Mouse (Mus musculus) stomach, embryonic 16.5 days (tissue): ENCODE measurements around the gene Slc34a3. TPM values are rescaled to one million over a fixed set of nuclear protein-coding genes. Genes with fewer than 3 reads are reported as not detected.

ENCODE experiments used
- ATAC-seq: fragments of 200-750 bp; cut with Nextera tagmentation; 2 replicates; pipeline ENCODE4 v1.8.0; 2017; ENCODE audit warnings: moderate number of reproducible peaks, moderate TSS enrichment; ENCODE audit not compliant: insufficient read depth, low FRiP score
- H3K27ac ChIP-seq: fragments of 300-500 bp; sonication (generic); 2 replicates; pipeline ENCODE4 v1.5.1; 2014; ENCODE audit warnings: low read length
- H3K27me3 ChIP-seq: fragments of 300-500 bp; sonication (generic); 2 replicates; pipeline ENCODE4 v1.6.1; 2014; ENCODE audit warnings: low read length, control low read depth, mixed read lengths; ENCODE audit not compliant: control insufficient read depth, insufficient read depth
- H3K36me3 ChIP-seq: fragments of 300-500 bp; sonication (generic); 2 replicates; pipeline ENCODE4 v1.6.1; 2014; ENCODE audit warnings: low read length; ENCODE audit not compliant: control insufficient read depth, insufficient read depth
- H3K4me1 ChIP-seq: fragments of 300-500 bp; sonication (generic); 2 replicates; pipeline ENCODE4 v1.6.1; 2014; ENCODE audit warnings: low read length, control low read depth, mixed read lengths; ENCODE audit not compliant: control insufficient read depth, insufficient read depth
- H3K4me2 ChIP-seq: fragments of 300-500 bp; sonication (generic); 2 replicates; pipeline ENCODE4 v1.6.1; 2014; ENCODE audit warnings: low read depth, low read length, mixed read lengths
- H3K4me3 ChIP-seq: fragments of 300-500 bp; sonication (generic); replicated peaks from 2 replicates; pipeline ENCODE4 v1.5.1; 2014; ENCODE audit warnings: mild to moderate bottlenecking, low read length
- H3K9ac ChIP-seq: fragments of 300-500 bp; sonication (generic); 2 replicates; pipeline ENCODE4 v1.6.1; 2014; ENCODE audit warnings: low read length
- H3K9me3 ChIP-seq: fragments of 300-500 bp; sonication (generic); replicated peaks from 2 replicates; pipeline ENCODE4 v1.6.1; 2016; ENCODE audit warnings: low read length, control low read depth; ENCODE audit not compliant: control insufficient read depth
- WGBS: fragments of 180-500 bp; shearing (Covaris S2); extraction: QIAGEN DNeasy Blood & Tissue Kit; methylation state at CpG from one replicate; pipeline ENCODE4 v1.1.7; 2014; 5-methylcytosine and 5-hydroxymethylcytosine counted together
- polyA plus RNA-seq: library from polyadenylated mRNA; unstranded; fragments of >200 nt; fragmentation: Nextera tagmentation; extraction: Ambion mirVana; gene quantifications from 2 replicates; pipeline ENCODE4 v1.2.1, GENCODE M21; 2015

Slc34a3 gene
- polyA plus RNA-seq, 1 experiment from 2014 or later, result 0.71 TPM

GRCm38 (mm10) chr2:25195211-25196156, 38.7 kb downstream of the Slc34a3 start:
- ATAC-seq, result peak; percentile 45
- Histone ChIP-seq H3K9me3 (no peaks in the 10 kb centered on the region), H3K27ac (peak overlapping the region; percentile 97), H3K4me2 (peak overlapping the region; percentile 68), H3K4me1 (peaks cover 35% of the 10 kb centered on the region), H3K36me3 (peaks cover 8% of the 10 kb centered on the region; the same call in 1 of the 2 replicates), H3K4me3 (peak overlapping the region; percentile 49), H3K9ac (peak overlapping the region; percentile 75), H3K27me3 (no peaks in the 10 kb centered on the region; the same call in 1 of the 2 replicates)
- 17% methylated on average over 55 of the region's 55 CpGs for WGBS

- H3K27me3 ChIP-seq, result no peaks in the 10 kb centered on the region; the same call in 1 of the 2 replicates
- H3K27ac ChIP-seq, result peak overlapping the region; percentile 97
- no peaks in the 10 kb centered on the region for H3K9me3 ChIP-seq
- H3K36me3 ChIP-seq, result 0 out of 2 replicates have a peak, but pooled peaks cover 3% of the 10 kb centered on the region
- H3K4me2 ChIP-seq, result peak overlapping the region; percentile 68
- WGBS, result 77% methylated on average over 17 of the region's 17 CpGs
- ATAC-seq, result no peak
- peak overlapping the region; percentile 75; the same call in 1 of the 2 replicates for H3K9ac ChIP-seq
- peak overlapping the region; percentile 49 for H3K4me3 ChIP-seq
- H3K4me1 ChIP-seq, result peaks cover 35% of the 10 kb centered on the region
Observed at GRCm38 (mm10) chr2:25194486-25195171, 39.5 kb downstream of the Slc34a3 start.

GRCm38 (mm10) chr2:25194006-25194405, 40.2 kb downstream of the Slc34a3 start:
- Histone ChIP-seq H3K27me3 (no peaks in the 10 kb centered on the region; the same call in 1 of the 2 replicates), H3K4me1 (peaks cover 35% of the 10 kb centered on the region), H3K4me3 (peak overlapping the region; percentile 7; the same call in 1 of the 2 replicates), H3K9ac (peak overlapping the region; percentile 53), H3K9me3 (no peaks in the 10 kb centered on the region), H3K27ac (peak overlapping the region; percentile 76), H3K4me2 (peak overlapping the region; percentile 68), H3K36me3 (0 out of 2 replicates have a peak, but pooled peaks cover 3% of the 10 kb centered on the region)
- WGBS, result 66% methylated on average over 5 of the region's 5 CpGs
- no peak for ATAC-seq

DNA sequence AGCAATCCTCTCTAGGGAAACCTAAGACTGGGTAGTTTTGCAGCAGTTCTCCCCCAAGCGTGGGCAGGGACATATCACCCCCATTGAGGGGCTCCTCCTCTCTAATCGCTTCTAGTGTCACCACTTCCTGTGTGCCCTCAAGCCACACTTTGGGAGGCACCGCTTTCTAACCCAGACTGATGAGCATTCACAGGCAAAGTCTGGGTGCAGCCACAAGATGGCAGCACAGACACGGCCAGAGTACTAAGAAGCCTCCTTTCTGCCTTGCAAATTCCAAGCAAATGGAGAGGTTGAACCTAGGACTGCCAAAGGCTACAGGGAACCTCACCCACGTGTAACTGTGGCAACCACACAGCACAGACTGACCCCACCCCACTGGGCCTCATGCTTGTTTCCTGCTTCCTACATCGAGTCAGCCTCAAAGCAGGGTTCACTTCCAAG, 40.8 kb downstream of the Slc34a3 start:
- Histone ChIP-seq H3K27me3 (no peaks in the 10 kb centered on the region; the same call in 1 of the 2 replicates), H3K4me2 (peak overlapping the region; percentile 68), H3K9ac (no peak overlapping the region), H3K27ac (peak overlapping the region; percentile 76), H3K4me3 (peak overlapping the region; percentile 7; the same call in 1 of the 2 replicates), H3K4me1 (peaks cover 33% of the 10 kb centered on the region), H3K9me3 (no peaks in the 10 kb centered on the region), H3K36me3 (0 out of 2 replicates have a peak, but pooled peaks cover under 1% of the 10 kb centered on the region)
- WGBS, result 2% methylated on average over 6 of the region's 6 CpGs
- ATAC-seq, result peak; percentile 76

- peaks cover 17% of the 10 kb centered on the region; the same call in 1 of the 2 replicates for H3K27me3 ChIP-seq
- WGBS, result 84% methylated on average over 6 of the region's 6 CpGs
Observed at GRCm38 (mm10) chr2:25187841-25188240, 46.3 kb downstream of the Slc34a3 start.

GRCm38 (mm10) chr2:25186575-25186930, 47.6 kb downstream of the Slc34a3 start:
- no peaks in the 10 kb centered on the region for H3K36me3 ChIP-seq
- H3K4me3 ChIP-seq, result peak overlapping the region; percentile 52
- 0 out of 2 replicates have a peak overlapping the region, but pooled peaks have one; percentile 77 for H3K9ac ChIP-seq
- H3K27ac ChIP-seq, result no peak overlapping the region
- peak overlapping the region; percentile 85 for H3K4me2 ChIP-seq
- ATAC-seq, result no peak
- 39% methylated on average over 5 of the region's 5 CpGs for WGBS
- peaks cover 21% of the 10 kb centered on the region; the same call in 1 of the 2 replicates for H3K27me3 ChIP-seq
- H3K4me1 ChIP-seq, result peaks cover 12% of the 10 kb centered on the region
- H3K9me3 ChIP-seq, result no peaks in the 10 kb centered on the region

More at GRCm38 (mm10) chr2:25187841-25188240, 46.3 kb downstream of the Slc34a3 start:
- ATAC-seq, result no peak
- Histone ChIP-seq H3K27ac (no peak overlapping the region), H3K9ac (no peak overlapping the region), H3K4me3 (no peak overlapping the region), H3K4me1 (peaks cover 12% of the 10 kb centered on the region), H3K36me3 (no peaks in the 10 kb centered on the region), H3K9me3 (no peaks in the 10 kb centered on the region), H3K4me2 (no peak overlapping the region)

DNA sequence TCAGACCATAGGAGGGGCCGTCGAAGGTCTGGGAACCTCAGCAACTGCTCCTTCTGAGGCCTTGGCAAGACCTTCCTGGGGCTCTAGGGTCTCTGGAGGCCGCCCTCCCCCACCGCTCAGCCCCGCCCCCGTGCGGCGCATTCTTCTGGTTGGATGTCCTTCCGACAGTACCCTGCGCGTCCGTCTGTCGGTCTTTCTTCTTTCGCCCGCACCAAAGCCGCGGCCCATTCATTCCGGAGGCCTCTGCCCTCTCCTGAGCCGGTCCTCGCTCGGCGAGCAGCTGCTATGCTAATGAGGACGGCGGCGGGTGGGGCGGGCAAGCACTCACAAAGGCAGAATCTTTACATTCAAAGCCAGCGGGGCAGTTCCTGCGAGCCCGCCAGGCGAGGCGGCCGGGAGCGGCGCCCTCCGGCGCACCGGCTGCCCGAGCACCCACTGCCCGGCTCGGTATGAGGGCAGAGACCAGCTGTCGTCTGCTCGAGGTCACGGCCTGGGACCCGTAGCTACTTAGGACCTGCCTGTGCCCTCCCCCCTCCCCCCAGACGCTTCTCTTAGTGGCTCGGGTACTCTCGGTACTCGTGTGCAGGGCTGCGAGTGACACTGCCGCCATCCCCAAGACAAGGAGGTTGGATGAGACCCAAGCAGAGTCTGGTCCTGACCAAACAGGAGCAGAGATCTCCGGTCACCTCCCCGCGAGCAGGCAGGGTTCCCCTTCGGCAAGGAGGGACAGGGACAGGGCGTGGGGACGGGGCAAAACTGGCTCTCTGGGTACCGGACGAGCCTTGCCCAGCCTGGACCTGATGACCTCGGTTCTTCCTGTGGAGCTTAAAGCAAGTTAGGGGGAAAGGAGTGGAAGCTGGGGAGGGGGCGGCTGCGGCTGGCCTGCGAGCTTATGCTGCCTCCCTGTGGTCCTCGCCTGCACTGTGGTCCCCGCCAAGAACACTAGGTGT, 48.3 kb downstream of the Slc34a3 start:
- Histone ChIP-seq H3K9me3 (no peaks in the 10 kb centered on the region), H3K4me3 (peak overlapping the region; percentile 52), H3K36me3 (no peaks in the 10 kb centered on the region), H3K9ac (peak overlapping the region; percentile 77), H3K4me1 (peaks cover 14% of the 10 kb centered on the region), H3K4me2 (peak overlapping the region; percentile 85), H3K27ac (peak overlapping the region; percentile 46), H3K27me3 (peaks cover 22% of the 10 kb centered on the region; the same call in 1 of the 2 replicates)
- WGBS, result 1% methylated on average over 64 of the region's 64 CpGs
- ATAC-seq, result peak; percentile 66

GRCm38 (mm10) chr2:25184496-25184895, 49.7 kb downstream of the Slc34a3 start:
- H3K27me3 ChIP-seq, result peaks cover 28% of the 10 kb centered on the region
- WGBS, result 90% methylated on average over 7 of the region's 7 CpGs
- no peak for ATAC-seq
- no peak overlapping the region for H3K4me3 ChIP-seq
- no peaks in the 10 kb centered on the region for H3K9me3 ChIP-seq
- H3K36me3 ChIP-seq, result no peaks in the 10 kb centered on the region
- peaks cover 21% of the 10 kb centered on the region for H3K4me1 ChIP-seq
- no peak overlapping the region for H3K4me2 ChIP-seq
- no peak overlapping the region for H3K27ac ChIP-seq
- H3K9ac ChIP-seq, result no peak overlapping the region
